Mouse (Mus musculus) A20 (cell line): Measurements from ENCODE around the gene Ccdc22.

ENCODE experiments used
- DNase-seq: peaks from one replicate; pipeline ENCODE4 v3.0.0-alpha.2; 2011; ENCODE audit warnings: low read depth, low spot score

The Ccdc22 gene

DNA sequence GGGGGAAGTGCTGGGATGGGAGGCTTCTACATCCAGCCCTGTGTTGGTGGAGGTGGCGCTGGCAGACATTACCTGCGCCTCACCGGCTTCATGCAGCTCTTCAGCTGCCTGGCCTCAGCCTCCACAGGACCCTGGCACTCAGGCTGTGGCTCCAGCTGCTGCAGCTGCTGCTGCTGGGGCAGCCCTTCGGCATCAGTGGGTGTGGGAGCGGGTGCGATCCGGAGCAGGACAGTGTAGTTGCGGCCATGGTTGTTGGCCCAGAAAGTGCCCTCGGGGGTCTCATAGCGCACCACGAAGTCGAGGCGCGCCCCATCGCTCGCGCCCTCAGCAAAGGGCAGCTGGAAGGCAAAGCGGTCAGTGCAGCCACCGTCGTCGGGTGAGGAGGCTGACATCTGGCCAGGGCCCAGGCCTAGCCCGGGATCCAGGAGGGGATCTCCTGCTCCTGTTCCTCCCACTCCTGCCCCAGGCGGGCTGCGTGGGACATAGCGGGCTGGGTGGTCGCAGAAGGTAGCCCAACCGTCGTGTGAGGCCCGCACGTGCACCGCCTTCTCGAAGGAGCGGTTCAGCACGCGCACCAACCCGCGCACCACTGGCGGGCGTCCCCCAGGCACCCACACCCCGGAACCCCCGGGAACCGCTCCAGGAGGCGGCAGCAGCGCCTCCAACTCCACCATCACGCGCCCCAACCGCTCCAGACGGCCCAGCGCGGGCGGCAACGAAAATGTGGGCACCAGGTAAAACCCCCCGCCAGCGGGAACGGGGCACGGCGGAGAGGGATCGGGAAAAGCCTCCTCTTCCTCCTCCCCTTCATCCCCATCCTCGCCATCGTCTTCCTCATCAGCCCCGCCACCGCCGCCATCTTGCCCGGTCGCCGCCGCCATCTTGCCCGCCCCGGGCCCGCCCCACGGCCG, 31.9 kb downstream of the Ccdc22 start, which contains the start of gene Foxp3:
Foxp3 (plus strand) TSS at position 469 of the 911 bp plus-strand sequence.
- DNase-seq = peak; percentile 30

DNA sequence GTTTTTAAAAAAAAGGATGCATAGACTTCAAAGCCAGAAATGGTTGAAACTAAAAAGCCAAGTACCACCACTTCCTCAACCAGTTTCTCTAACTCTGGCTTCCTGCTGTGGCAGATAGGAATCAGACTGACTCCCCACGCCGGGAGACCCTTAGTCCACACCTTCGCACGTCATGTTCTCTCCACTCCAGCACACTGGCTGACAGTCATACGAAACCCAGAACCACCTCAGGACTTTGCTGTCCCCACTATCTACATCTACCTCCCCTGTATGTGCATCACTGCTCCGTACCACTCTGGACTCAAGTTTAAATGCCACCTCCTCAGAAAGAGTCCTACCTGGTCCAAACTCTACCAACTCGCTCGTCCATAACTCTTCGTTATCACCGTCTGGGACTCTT, 32.9 kb downstream of the Ccdc22 start:
- peak; percentile 5 for DNase-seq

DNA sequence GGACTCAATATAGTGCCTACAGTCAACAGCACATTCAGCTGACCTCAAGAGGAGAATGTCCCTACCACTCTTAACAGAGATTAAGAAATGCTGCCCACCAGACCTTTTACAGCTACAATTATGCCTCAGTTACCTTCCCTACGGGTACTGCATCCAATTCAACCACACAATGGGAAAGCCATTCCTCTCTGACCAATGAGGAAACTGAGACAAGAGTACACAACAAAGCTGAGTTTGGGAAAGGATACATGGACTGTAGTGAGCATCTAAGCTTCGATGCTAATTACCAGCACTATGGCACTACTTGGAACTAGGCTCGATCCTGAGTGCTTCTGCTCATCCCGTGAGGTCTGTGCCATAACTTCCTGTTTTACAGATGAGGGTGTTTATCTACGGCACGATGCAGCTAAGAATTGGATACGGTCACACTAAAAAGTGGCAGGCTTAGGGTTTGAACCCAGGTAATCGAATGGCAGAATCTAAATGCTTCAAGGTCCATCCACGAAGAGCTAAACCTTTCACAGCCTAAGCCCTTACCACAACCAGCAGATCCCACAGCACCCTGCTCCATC, 33.7 kb downstream of the Ccdc22 start:
- no peak for DNase-seq

DNA sequence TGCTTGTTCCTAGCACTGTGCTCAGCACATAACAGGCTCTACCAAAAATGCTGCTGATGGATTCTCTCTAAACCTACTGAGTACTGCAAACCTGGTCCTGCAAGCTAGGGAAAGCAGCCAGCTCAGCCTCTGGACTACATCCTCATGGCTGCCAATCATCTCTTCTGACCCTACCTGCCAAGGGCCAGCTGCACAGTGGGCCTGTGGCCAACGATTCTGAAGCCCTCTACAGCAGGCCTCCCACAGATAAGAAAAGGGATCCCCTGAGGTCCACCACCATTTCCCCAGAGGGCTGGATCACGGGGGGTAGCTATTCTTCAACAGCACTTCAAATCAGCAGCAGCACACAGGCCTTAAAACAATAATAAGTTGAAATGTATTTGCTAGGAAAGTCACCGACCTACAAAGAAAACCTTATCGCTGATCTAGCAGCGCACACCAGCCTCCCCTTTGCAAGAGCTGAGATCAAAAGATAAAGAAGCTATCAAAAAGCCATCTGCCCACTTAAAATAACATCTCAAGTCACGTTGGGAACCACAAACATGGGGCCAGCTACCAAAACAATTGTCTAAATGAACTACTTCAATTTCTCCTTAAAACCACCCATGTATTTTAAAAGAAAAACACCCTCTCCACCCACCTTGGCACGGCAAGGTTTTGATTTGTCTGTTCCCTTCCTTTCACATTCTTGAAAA, 34.7 kb downstream of the Ccdc22 start:
- DNase-seq = no peak

DNA sequence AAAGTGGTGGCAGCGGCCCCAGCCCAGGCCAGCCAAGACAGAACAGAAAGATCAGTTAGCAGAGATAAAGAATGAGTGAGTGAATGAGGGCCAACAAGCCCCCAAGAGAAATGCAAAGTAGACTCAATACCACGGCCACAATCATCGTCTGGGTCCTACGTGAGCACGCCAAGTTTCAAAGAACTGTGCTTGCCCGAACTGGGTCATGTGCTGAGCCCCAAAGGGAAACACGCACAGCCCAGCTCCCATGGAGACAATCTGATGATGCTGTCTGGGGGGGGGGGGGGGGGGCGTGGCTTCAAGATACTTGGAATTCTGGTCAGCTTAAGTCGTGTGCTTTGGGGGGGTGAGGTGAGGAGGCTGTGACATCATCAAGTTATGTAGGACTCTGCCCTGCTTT, 37.8 kb downstream of the Ccdc22 start:
- DNase-seq = no peak

DNA sequence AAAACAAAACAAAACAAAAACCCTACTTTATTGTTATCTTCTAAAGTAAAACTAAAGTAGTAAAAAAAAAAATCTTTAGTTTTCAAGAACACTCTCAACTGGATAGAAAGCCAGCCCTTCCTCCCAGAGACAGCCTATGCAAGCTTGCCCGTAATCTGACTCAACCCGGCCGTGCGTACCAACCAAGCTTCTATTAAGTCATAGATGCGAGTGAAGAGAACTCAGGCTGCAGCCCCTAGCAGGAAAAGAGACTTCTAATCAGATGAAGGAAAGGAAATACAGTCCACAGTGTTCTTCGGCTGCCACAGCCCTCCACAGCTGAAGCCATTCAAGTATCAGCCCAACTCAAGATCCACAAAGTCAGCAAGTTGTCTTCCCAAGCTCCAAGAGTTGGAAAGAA, 39.0 kb downstream of the Ccdc22 start:
- no peak for DNase-seq

DNA sequence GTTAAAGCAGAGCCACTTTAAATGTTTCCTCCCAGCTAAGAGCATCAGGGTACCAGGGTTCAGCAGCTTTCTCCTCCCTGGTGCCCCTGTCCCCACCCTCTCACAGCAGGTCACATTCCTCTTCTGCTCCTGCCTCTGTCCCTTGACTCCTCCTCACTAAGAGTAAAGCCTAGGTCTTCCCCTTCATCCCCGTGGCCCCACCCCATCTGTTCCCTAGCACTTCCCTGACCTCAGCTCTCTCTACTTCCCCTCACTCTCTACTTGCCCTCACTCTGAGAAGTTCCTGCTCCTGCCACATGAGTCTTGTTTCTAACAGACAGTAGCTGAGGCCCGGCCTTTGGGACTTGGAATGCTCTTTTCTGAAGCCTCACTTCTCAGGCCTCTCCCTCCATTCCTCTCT, 42.2 kb downstream of the Ccdc22 start:
- no peak for DNase-seq

DNA sequence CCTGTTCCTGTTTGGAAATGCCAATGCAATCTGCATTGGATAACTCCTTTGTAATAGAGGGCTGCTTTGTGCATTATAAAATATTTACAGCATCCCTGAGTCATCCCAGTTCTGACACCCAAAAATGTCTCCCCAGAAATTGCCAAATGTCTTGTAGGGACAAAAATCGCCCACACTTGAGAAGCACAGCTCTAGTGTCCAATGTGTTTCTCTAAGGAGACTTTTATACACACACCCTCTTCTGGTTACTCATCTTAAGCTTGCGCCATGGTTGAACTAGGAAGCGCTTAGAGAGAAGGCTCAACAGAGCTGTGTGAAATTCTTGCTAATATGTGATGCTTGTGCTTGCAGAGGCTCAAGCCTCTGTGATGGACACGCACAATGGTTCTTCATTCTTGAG, 51.8 kb downstream of the Ccdc22 start:
- DNase-seq = no peak
